Mouse (Mus musculus): ENCODE measurements around the gene Plcl2.
A peak's percentile ranks its signal among the peaks of the same experiment; 100 is the strongest.

Gene Plcl2

DNA sequence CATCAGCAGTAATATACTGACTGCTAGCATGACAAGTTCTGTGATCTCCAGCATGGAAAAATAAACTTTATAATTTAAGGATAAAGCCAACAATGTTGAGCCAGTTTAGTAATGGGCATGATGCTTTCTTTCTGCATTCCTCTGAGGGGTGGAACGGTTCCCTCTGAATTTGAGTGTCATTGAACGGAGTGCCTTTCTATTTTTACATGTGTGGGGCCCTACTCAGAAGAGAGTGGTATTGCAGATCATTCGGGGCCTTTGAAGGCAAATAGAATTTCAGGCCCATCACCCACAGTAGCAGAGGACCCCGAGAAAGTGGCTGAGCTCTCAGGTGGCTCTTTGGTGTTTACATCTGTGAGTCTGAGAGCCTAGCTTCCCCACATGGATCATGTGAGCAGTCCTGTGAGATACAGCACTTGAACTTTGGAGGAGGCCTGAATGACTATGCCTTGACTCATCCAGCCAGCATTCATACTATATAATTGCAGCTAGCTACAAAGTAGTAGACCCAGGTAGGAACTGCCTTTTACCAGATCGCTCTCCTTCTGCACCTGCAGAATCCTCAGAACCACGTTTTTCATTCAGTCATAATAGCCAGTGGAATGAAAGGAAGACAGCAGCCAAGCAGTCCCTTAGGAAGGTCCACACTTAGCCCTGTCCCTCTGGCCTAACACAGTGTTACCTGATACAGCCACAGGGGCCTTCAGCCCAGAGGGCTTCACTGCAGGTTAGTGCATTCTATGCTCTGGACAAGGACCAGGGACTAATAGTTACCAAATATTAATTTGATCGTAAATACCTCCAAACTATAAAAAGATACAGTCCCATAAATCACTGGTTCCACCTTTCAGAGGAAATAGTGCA, 125.0 kb downstream of the Plcl2 start:
- DNase-seq = no peak

DNA sequence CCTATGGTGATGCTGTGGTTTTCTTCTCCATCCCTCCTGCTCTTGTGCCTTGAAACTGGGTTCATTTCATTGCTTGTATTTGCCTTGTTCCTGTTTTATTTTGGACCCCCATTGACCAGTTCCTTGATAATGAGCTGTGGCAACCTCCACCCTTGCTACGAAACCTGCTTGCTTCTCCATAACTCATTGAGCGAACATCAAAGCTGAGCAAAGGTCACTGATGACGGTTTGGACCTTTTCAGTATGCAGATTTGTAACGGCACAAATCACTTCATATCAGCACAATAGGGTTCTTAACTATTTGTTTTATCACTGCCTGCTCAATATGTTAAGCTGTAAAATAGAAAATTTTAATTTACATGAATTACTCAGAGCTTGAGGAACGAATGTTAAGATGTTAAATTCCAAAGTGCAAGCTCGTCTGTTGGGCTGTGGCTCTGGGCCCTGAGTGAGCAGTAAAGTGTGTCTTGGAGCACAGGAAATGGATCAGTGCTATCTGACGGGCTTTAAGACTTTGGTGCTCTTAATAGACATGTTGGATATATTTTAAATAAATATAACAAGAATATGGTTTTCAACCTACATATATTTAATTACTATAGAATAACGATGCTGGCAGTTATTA, 126.9 kb downstream of the Plcl2 start:
- DNase-seq = no peak

DNA sequence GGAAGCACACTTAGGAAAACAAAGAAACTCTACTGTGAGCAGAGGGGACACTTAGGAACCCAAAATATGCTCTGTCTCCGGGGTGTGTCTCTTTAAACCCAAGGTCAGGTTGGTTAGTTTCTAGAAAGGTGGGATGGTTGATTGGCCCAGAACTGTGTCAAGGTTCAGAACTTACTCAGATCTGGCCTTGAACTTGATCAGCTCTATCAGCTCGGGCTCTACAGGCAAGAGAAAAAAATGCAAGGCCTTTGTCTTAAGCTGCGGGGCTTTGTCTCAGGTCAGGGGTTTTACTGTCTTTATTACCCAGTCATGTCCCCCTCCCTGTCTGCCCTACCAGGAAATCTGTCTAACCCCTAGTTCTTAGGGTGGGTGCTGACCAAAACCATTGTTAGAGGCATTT, 129.6 kb downstream of the Plcl2 start:
- no peak for DNase-seq

DNA sequence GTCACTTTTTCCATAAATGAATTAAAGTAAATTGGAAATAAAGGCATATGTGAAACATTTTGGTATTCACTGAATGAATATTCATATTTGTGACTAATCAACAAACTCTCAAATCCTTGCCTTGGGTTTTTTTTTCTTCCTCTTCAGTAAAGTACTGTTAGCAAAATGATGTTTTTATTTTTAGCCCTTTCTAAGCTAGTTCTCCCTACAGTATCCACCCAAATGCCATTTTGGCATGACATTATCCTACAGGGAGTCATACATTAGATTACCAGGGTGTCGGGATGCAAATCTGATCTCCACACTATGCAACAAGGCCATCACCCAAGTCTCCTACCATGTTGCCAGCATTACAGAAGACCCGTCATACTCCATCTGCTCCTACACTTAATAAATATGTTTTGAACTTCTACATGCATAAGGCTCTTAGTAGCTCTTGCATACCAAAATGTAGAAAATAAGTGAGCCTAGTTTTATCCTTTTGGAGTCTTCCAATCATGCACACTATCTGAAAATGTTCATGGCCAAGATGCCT, 131.9 kb downstream of the Plcl2 start:
- DNase-seq = no peak

DNA sequence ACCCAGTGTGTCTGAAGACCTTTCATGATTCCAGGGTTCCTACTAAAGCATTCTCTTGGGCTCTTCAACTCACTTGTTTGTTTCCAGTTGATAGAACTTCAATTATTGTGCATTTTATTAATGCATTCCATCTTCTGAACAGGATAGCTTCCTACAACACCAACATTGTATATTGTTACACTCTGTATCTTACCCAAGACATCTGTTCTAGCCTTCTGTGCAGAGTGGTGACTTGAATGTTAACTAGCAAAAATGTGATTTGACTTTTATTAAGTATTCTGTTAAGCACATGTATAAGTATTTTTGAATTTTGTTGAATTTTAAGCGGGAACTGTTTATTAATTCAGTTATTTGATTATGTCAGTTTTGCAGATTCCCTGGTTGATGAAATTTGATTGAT, 132.7 kb downstream of the Plcl2 start:
- DNase-seq = no peak

DNA sequence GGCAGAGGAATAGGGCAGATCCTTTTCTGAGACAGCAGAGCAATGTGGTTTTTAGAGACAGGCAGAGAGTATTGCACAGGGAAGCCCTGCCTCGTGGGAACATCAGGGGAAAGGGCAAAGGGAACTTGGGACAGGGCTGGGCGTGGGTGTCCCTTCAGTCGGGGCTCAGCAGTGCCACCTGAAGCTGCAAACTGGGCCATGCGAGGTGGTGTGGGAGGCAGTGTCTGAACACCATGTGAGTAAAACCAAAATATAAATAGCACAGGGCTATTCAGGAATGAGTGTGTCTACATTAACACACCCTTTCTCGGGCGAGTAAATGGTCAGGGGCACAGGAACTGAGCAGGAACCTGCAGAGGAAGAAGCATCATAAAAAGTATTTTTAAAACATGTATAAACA, 134.2 kb downstream of the Plcl2 start:
- DNase-seq = no peak

DNA sequence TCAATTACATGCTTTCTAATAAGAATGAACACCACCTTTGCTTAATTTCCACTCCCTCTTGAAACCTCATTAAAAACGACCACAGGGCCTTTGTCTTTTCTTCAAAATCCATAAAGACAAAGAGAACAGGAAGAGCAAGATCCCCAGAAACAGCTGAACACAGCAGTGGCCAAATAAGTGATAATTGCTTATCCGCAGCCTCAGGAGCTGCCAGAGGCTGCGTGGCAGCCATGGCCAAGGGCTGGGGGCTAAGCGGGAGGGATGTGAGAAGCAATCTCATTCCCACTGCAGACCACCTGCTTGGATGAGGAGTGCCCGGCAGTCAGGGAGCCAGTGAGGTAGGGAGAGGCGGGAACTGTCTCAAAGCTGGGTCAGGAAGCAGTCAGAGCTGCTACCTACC, 134.8 kb downstream of the Plcl2 start:
- DNase-seq = no peak

DNA sequence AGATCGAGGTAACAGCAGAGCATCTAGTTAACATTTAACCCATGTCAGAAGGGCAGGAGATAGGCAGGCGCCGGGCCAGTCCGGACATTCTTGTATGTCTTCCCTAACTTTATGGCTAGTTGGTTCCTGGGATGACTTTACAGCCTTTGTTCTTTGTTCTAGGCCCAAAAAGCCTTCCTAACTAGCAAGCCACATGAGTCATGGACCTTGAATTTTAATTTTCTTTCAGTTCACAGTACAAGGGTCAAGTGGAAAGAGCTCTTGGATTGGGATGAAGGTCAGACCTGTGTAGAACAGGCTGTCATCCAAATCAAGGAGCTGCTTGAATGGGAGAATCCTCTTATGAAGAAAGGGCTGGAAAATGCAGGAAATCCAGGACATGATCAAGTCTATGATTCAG, 138.9 kb downstream of the Plcl2 start:
- DNase-seq = peak in 1 of 2 experiments; percentile 27

DNA sequence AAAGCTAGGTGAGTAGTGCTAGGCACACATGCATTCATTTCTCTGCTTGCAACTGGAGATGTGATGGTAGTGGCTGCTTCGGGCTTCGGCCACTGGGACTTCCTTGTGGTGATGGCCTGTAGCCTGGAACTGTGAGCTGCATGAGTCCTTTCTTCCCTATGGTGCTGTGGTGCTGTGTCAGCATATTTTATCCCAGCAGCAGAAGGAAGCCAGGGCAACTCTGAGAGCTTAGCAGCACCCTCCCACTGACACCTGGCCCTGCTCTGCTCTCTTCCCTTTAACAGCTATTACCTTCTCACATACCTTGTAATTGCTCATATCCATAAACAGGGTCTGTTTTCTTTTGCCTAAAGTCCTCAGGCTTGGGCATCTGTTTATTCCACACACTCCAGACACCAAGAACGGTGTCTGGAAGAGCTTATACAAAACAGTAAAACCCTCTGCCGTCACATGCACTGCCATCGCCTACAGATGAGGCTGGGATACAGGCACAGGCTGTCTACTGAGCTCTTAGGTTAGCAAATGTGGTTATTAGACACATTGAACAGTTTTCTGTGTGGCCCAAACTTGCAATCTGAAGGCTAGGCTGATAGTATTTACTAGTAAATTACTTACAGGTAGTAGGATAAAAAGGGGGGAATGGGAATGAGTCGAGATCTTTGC, 139.7 kb downstream of the Plcl2 start:
- DNase-seq = no peak

DNA sequence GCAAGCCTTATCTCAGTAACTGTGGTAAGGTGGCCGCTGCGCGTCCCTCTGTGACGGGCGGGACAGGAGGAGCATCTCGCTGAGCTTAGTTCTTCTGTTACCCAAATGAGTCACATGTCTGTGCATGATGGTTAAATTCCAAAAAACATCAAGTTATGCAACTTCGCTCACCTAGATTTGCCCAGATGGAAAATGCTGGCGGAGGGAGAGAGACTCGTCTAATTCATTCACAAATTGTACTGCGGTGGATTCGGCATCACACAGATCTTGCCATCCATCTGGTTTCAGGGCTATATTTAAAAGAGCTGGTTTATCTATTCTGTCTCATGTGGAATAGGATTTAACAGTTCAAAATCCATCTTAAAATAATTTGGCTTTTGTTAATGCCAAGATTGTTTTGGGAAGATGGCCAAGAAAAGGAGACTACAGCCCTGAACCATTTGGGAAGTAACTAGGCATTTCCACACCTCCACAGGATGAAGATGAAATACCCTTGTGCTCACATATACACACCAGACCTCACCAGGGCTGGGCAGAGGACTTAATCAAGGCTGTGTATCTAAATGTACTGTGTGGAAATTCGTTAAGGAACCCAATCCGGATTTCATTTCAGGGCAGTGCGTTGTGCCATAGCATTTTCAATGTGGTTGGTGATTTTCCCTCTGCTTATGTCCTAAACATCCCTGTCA, 141.5 kb downstream of the Plcl2 start:
- no peak for DNase-seq

DNA sequence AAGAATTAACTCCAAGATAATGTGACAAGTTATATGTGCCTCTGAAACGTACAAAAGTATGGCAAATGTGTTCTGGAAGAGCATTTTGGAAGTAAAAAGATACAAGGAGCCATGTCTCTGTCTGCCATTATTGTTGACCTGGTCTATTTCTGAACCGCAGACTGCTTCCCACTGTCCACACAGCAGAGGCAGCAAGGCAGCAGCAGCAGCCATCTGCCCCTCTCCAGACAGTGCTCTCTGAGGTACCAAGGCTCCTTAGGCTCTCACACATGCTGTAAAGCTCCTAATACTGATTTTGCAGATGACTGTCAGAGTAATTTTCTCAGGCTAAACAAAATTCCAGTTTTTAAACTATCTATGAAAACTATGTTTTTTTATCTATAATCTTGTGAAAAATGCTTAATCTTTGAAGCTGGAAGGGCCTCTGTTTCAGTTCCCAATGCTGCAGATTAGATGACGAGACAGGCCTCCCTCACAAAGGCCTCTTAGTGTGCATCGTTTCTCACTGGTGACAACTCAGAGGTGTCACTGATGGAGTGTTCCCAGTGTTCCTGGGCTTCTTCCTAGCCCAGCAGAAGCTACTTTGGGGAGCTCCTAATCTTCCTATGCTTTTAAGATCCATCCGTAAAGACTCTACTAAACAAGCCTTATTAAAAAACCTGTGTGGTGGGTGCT, 145.7 kb downstream of the Plcl2 start:
- DNase-seq = no peak

DNA sequence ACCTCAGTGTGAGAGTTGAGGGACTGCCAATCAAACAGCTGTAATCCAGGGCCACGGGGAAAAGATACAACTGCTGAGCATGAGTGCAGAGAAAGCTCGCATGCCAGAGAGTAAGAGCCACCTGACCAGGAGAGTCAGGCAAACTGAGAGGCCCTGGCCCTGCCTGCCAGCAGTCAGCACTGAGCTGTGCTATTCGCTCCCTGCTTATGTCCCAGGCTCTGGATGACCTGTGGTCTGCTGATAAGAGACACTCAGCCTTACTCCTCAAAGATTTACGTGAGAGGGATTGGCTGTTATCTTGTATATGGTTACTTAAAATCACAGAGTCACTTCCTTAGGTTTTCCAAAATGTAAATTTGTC, 146.2 kb downstream of the Plcl2 start:
- no peak for DNase-seq

DNA sequence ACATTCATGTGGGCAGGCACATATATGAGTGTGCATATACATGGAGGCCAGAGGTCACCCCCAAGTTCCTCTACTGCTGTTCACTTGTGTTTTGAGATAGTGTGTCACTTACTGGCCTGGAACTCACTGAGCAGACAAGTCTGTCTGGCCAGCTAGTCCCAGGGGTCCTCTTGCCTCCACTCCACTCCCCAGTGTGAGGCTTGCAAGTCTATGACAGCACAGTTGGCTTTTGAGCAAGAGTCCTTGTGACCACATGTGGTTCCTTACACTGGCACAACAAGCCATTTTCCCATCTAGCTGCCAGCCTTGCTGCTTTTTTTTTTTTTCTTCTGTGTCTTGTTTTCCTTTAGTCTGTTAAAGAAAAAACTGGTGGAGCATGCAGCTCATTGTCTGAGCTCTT, 148.1 kb downstream of the Plcl2 start:
- no peak for DNase-seq

DNA sequence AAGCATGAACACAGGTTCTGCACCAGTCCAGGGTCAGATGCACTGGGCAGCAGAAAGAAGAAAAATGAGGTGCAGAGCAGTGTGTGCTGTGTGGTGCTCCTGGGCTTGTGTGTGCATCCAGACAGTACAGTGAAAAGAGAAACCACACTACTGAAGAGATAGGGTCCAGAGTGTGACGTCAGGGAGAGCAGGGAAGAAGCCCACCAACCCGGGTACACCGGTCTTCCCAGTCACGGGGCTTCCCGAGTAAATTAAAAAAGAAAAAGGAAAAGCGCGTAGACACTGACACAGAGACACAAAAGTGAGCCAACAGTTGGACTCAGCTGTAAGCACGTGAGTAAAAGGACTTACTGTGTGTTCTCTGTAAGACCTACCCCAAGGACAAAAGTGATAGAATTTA, 149.7 kb downstream of the Plcl2 start:
- DNase-seq = no peak

DNA sequence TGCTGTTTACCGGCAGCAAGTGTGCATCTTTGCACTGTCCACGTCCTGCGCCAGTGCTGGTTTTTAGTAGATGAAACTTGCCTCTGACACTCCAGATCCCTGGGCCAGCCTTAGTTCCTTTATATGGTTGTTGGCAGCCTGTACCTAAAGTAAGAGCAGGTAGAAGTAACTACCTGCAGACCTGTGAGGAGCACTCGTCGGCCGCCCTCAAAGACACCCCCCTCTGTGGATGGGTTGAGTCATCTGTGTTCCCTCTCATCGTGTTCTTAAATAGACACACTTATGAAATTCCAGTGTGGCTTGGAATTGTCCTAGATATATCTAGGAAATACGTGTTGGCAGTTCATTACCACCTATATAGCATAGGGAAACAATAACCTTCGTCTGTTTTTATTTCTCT, 158.4 kb downstream of the Plcl2 start:
- DNase-seq = no peak

DNA sequence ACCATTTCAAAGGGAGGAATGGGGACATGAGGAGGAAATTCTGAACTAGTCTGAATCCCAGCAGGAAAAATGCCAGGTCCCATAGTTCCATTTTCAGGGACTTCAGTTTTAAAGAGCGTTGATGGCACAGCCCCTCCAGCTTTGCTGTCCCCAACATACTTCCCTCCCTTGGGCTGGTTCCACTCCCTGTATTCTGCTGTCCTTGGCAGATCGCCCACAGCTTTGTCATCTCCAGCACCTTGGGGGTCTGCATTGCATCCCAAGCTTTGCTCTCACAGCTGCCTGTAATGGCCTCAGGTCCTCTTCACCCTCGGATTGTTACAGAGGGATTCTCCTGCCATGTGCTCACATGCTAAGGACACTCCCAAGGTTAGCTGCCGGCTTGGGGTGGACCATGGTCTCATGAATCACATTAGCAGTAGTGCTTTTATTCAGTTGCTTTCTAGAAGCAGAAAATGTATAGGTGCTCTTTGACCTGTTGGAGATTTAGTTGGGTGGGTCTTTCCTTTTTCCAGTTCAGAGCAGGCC, 159.5 kb downstream of the Plcl2 start:
- no peak for DNase-seq

DNA sequence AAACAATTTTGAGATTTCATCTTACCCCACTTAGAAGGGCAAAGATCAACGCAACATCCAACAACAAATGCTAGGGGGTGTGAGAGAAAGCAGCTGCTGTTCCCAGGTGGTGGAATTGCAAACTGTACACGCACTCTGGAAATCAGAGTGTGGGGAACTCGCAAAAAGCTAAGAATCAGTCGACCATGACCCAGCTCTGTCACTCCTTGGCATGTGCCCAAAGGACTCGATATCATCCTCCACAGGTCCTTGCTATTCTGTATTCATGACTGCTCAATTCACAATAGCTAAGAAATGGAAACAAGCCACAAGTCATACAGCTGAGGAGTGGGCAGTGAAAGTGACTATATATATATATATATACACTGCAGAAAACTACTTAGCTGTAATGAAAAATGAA, 162.2 kb downstream of the Plcl2 start:
- DNase-seq = peak in 1 of 2 experiments; percentile 28

DNA sequence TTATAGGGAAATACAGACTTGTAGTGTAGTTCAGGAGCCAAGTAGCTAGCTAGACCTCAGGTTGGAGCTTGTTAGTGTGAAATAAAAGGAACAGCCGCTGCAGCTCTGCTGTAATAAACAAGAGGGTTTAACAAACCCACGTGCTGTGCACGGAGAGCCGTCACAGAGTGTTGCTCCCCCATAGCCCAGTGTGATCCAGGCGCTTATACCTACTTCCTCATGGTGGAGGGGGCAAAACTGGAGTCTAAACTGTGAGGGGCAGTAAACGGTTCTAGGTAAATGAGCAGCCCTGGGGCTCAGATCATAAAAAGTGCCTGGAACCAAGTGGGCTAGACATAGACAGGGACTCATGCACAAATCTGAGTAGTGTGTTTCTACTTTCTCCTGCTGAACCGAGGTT, 165.4 kb downstream of the Plcl2 start:
- no peak for DNase-seq

DNA sequence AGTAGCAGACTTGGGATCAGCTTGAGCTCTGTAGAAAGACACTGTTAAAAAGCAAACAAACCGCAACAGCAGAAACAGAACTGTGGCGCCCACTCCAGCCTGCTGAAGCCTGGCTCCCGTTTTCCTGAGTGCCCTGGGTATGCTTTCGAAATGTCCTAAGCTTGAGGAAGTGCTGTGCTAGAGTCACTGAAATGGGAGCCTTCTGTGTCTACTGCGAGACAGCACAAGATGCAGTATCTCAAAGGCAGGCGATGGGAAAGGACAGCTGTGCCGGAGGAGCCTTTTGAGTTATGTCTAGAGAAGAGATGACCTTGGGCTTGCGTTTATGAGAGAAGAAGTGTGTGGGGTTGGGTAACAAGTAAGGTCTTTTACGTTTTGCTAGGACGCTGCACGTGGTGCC, 166.0 kb downstream of the Plcl2 start:
- no peak for DNase-seq

DNA sequence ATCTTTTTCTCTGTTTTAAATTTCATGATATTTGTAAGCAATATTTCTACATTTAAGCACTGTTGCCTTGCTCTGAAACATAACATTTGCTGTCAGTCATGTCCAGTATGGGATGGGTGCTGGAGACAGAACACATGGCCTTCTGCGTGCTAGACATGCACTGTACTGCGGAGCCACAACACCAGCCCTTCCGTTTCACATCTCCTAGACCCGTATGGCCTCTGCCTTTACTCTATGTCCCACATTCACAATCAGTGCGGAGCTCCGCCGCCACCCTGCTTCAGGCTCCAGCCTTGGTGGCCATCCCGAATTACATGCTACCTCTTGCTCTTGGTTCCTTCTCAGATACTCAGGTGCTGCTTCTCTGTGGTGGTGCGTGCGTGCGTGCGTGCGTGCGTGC, 168.1 kb downstream of the Plcl2 start:
- DNase-seq = no peak

DNA sequence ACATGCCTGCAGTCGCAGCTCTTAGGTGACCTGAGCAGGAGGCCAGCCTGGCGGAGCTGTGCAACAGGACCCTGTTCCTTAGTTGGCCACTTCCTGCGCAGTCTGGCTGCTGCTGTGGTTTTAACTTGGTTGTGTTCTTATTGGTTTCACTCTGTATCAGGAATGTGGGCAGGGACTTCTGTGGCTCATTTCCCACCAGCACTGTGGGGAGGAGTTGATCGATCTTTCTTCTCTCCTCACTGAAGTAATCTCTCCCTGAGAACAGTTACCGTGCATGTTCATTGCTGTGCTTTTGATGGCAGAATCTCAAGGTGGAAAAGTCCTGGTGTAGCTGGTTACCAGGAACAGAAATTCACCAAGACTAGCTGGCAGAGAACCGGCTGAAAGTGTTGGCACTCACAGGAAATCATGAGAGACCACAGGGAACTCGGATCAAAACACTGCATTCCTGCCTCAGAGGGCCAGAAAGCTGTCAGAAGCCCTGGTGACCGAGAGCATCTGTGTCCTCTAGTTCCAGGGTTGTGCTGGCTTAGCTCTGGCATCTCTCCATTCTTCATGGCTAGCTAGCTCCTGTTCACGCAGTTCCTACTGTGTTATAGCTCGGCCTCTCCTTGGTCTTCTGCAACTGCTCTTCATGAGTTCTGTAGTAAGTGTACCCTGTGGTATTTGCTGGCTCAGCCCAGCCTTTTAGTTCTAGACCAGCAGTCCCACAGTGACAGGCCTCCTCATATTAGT, 168.9 kb downstream of the Plcl2 start:
- peak; percentile 23 to 34 for DNase-seq

DNA sequence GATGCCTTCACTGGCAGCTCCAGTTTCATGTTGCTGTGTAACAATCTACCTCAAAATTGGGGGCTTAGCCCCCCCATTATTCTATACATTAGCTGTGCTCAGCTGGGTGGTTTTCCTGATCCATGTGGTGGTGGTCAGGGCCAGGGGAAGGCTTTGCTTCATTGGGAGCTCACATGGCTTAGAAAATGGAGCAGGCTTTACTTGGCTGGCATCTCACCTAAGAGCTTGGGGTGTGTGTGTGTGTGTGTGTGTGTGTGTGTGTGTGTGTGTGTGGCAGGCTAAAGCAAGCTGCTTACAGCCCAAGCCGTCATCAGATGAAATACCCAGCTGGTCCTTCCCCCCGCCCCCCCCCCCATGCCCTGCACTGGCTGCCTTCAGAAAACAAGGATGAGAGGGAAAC, 169.5 kb downstream of the Plcl2 start:
- DNase-seq = no peak

All from kidney, postnatal 36 days (tissue).